Mouse (Mus musculus): ENCODE results near the gene S100a1.

DNA sequence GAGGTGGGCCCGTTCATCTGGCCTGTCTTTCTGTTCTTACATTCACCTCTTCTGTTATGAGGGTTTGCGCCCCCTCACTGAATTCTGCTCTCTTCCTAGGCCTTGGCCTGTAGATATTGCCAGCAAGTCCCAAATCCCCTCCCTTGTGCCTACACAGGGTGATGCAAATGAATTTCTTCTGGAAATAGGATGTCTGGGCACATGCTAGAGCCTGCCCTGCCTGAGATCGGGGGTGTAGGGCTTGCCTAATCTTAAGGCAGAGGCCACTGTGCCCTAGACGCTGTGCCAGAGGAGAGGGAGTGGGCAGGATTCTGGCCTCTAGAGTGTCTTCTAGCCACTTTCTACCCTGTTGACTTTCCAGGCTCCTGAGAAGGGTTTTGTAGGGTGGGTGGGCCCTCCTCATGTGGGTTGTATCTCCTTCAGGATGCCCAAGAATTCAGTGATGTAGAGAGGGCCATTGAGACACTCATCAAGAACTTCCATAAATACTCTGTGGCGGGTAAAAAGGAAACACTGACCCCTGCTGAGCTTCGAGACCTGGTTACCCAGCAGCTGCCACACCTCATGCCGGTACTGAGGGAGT, 13.2 kb upstream of the S100a1 start:
- TF ChIP-seq POLR2A (IDR thresholded peaks at IDR 0.05; ENCODE audit: borderline replicate concordance, extremely low read depth, low read depth, low read length), result no peak
- TF ChIP-seq CTCF (IDR thresholded peaks at IDR 0.05; ENCODE audit: insufficient read depth, low read length), result no peak

Data from lung, adult 2 months (tissue).